Mouse (Mus musculus) inflammation-experienced regulatory T-cells, adult 6 months (primary cell): ENCODE measurements around the gene Fut4. TPM values are rescaled to one million over a fixed set of nuclear protein-coding genes. Genes with fewer than 3 reads are reported as not detected.
A peak's percentile ranks its signal among the peaks of the same experiment; 100 is the strongest.

Experiments
- ATAC-seq: one replicate; pipeline ENCODE4 v1.8.0; 2017
- polyA plus RNA-seq, 3 experiments: library from polyadenylated mRNA; unstranded; fragments of 100-300 nt; shearing (Covaris generic); gene quantifications; one replicate each; pipeline ENCODE4 v1.2.1; 2017

Gene Fut4
- polyA plus RNA-seq: not detected

GRCm38 (mm10) chr9:14752001-14752522, at the start of gene Fut4:
Gene Fut4, minus strand, starts transcription at chr9:14752393.
- no peak for ATAC-seq

DNA sequence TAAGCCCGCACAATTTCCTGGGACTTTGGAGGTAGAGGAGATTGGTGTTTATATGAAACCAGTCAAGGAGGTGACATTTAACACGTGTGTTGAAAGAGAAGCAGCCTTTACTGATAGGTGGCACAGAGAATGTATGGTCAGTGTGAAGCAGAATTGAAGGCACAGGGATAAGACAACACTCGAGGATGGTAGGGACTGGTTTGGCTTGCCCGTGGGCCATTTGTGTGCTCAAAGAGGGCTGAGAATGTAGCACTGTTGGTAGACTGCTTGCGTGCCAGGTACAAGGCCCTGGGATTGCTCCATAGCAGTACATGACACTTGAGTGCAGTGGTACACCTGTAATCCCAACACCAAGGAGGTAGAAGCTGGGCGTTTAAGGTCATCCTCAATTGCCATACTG, 35.2 kb upstream of the Fut4 start:
- no peak for ATAC-seq

DNA sequence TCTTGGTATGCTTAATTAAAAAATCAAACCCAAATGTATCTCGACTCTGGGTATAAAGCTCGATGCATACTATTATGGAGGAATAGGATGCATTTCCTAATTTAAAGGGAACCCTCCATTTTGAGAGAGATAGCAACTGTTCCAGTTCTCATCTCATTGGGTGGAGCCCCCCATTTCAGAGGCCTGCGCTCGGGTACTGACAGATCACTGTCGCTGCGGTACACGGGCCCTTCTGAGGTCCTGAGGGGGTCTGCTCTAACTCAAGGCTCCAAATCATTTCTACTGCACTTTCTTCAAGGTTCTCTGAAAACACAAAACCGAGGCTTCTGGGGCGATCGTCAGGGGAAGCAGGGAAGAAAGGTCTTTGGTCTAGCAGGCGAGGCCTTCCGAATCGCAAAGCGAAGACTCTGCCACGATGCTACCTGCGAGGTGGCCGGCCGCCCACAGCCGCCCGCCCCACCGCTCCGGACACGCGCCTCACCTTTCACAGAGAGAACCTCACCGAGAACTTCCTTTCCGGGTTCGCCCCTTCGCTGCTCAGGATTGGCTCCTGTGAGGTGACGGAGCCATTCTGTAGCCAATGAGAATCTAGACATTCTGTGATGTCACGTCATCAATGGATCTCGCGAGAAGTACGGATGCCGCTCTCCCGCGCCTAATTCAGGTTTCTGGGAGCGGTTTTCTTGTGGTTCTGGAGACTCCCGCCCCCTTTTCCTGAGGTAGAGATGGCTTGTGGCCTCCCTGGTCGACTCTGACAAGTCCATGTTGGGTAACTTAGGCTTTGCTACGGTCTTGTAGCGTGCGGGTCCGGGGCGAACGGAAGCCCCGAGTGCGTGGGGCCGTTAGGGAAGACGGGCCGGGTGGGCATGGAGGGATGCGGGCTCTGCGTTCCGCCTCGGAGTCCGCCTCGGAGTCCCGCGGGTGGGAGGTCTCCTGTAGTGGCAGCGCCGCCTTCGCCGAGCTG, 32.1 kb upstream of the Fut4 start, which contains the start of the genes Mre11a and Ankrd49:
Gene Mre11a (plus strand): TSS at position 616 of the 964 bp plus-strand sequence.
Gene Ankrd49 (minus strand): TSS at position 818 of the 964 bp plus-strand sequence.
- ATAC-seq: peak; percentile 99

- no peak for ATAC-seq
These were observed 26.1 kb upstream of the Fut4 start for GRCm38 (mm10) chr9:14778341-14778740.

- ATAC-seq: no peak
These were observed 21.6 kb upstream of the Fut4 start for GRCm38 (mm10) chr9:14773813-14774212.

DNA sequence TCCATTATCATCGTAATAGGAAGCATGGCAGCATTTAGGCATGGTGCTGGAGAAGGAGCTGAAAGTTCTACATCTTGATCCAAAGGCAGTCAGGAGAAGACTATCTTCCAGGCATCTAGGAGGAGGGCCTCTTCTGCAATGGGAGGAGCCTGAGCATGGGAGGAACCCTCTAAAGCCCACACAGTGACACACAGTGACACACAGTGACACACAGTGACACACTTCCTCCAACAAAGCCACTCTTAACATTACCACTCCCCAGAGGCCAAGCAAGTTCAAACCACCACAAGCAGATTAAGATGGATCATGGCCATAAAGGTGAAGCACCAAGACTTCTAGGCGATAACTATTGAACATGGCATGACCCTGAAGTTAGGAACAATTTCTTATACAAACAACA, 19.9 kb upstream of the Fut4 start:
- no peak for ATAC-seq

GRCm38 (mm10) chr9:14770803-14771471, 18.7 kb upstream of the Fut4 start, which contains the start of gene 1700012B09Rik:
Gene 1700012B09Rik, minus strand, starts transcription at chr9:14771030.
- ATAC-seq: no peak

- no peak for ATAC-seq
These were observed 17.6 kb upstream of the Fut4 start for GRCm38 (mm10) chr9:14769811-14770210.

GRCm38 (mm10) chr9:14764765-14765164, 12.6 kb upstream of the Fut4 start:
- ATAC-seq: no peak

DNA sequence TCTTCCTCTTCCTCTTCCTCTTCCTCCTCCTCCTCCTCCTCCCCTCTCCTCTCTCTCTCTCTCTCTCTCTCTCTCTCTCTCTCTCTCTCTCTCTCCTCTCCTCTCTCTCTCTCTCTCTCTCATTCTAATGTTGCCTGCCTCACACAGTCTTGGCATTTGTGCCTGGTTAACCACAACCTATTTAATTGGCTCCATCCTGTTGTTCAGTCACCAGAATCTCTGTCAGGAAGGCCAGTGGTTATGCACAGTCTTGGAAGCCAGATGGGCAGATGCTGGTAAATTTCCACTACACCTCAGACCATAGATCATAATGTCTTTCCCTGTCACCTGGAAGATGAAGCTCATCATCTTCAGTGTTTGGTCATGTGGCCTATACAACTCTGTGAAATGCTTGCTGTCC, 7.1 kb upstream of the Fut4 start:
- no peak for ATAC-seq

GRCm38 (mm10) chr9:14758590-14758989, 6.4 kb upstream of the Fut4 start:
- ATAC-seq: no peak

- no peak for ATAC-seq
These were observed 2.3 kb upstream of the Fut4 start for GRCm38 (mm10) chr9:14754469-14754868.

DNA sequence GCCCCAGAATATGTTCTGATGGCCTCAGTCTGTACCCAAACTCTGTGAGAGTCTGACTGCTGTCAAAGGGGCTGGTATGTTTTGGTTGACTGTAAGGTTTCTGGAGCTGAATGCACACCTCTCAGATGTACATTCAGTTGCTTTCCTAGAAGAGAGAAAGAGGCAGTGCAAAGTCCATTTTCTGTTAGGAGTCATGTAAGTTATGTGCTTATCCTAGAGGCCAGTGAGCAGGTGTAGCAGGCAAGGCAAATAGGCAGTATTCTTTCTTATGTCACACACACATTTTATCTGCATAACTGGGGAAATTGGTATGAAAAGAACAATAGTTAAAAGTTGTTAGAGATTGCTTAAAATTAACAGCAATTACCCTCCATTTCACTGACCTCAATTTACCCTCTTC, 1.8 kb upstream of the Fut4 start:
- ATAC-seq: no peak

- ATAC-seq: no peak
These were observed 641 bp downstream of the Fut4 start for GRCm38 (mm10) chr9:14751503-14752000.

DNA sequence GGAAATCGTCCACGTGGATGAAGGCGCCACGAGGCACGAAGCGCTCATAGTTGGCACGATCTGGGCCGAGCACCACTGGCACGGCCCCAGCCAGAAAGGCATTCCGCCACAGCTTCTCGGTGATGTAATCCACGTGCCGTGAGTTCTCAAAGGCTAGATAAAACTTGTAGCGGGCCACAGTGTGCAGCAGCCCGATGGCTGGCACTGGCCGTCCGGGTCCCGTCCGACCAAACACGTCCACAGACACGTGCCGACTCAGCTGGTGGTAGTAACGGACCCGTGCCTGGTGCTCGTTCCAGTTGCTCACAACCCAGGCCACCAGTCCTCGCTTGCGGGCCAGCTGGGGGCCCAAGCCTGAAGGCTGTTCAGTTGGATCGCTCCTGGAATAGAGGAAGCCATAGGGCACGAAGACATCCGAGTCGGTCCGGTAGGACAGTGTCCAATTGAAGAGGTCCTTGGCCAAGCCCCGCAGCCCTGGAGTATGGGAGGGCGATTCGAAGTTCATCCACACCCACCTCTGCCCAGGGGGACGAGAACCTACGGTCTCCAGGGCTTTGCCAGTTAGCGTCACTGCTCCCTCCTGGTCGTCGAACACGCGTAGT, 1.2 kb downstream of the Fut4 start:
- no peak for ATAC-seq

DNA sequence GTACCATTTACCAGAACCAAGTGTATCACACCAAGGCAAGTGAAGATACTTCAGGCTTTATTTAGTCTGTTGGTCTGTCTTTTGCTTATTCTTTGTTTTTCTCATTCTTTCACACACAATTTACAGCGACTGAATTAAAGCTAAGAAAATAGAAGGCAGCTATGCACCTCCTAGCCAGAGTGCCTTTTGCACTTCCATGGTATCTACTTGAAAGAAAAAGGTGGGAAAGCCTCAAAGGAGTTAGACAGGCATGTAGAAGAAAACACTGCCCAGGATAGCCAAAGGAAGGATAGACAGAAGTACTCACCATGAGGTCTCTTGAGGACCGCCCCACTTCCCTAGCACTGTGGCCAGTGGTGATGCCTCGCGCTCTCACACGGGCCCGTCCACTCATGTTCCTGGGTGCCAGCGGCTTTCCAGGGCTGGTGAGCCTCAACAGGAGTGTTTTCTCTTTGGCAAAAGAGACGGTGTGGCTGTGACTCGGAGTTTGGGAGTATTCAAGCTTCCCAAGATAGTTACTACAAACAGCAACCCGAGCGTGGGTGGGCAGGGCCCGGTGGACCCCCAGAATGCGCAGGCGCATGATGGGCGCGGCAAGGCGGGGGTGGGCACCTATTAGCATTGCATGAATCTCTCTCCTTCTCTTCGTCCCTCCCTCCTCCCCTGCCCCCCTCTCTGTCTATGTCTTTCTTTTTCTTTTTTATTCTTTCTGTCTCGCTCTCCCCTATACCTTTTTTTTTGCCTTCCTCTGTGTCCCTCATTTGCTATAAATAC, 11.9 kb downstream of the Fut4 start, which contains the start of gene Piwil4:
Gene Piwil4 (minus strand): TSS at position 583 of the 774 bp plus-strand sequence.
- no peak for ATAC-seq

DNA sequence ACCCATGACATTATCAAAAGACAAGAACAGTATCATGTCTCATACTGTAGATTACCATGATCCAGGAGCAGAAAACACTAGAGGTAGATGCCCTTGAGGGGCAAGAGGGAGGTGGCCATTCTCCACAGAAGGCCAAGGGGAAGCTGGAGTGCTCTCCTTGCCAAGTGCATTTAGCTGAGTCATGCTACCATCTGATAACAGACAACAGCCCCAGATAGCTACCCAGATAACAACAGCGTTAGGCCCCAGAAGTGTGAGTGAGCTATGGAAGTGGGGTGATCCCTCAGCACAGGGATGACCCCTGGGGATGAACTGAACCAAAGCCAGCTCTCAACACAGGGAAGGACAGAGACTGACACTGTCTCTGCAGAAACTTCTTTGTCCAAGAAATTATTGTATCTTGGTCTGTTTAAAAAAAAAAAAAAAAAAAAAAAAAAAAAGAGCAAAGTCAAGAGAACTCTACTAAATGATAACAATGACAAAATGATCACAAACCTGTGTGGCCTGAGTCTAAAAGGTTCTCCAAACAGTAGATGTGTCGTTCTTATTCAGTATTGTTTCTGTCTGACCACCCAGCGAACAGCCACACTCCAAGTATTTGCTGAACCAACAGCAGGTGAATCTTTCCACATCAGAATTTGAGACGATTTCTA, 12.6 kb downstream of the Fut4 start:
- no peak for ATAC-seq

DNA sequence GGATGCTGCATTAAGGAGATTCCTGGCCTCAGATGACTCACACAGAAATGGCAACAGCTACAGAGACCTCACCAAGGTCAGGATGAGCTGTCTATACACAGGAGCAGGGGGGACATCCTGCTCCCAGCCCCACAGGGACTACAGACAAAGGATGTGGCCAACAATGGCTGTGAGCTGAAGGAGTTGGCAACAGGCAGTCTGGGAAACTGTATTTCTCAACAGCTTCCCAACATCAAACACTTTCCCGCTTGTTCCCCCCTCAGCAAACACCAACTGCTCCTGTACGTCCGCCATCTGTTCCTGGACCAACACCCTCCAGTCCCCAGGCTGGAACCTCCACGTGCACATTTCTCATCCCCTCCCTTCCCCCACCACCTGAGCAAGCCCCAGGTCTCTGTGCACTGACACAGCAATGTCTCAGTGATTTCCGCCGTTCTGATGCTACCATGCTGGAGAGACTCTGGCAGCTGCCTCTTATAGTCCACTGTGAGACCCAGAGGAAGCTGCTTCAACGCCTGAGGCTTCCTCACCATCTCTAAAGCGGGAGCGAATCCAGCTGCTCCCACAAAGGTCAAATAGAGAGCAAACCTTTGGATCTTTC, 21.2 kb downstream of the Fut4 start:
- ATAC-seq: no peak

DNA sequence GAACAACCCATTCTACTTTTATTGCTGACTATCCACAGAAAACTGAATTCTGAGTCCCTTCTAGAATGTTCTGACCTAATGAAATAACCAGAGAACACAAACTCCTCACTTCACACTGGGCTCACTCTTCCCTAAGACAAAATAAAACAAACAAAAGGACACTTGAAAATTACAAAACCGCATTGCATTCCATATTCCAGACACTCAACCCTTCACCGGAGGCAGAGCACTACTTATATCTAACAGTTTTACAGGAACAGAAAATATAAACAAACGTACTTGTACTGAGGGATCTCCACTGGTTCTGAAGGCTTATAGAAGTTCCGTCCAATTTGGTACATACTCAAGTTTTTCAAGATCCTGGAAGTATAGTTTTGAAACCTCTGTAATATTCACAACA, 23.8 kb downstream of the Fut4 start:
- no peak for ATAC-seq

GRCm38 (mm10) chr9:14726629-14727028, 25.6 kb downstream of the Fut4 start:
- no peak for ATAC-seq

GRCm38 (mm10) chr9:14726005-14726404, 26.2 kb downstream of the Fut4 start:
- ATAC-seq: no peak
